Comparison of ENCODE assay signal across 20 mouse cellular contexts in the genomic region with DNA sequence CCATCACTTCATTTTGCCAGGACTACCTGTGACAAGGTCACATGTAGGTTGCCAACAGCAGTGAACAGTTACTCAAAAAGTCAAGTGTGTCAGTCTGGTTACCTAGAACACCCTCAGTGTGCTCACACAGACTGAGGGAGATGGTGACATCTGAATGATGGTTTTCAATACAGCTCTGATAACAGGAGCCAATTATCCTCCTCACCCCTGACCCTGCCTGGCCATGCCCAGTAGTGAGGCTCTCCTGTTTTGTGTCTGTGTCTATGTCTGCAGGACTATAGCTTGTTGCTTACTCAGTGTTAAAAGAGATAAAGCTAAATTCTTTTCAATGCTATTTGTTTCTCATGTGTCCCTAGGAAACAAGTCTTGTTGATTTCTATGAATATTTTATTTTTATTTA.
"Had no signal": no experiment of that assay in that cellular context is flagged by ENCODE, and none has a peak within 500 bp of the region (broad histone marks: within the 10 kb centered on the region; RNA-seq: fewer than 3 reads in every experiment).

No protein-coding gene starts in this region.

- H3K27me3 ChIP-seq: limb, embryonic 12.5 days; limb, embryonic 15.5 days; neural tube, embryonic 13.5 days; stomach, embryonic 15.5 days had no signal

- H3K27ac ChIP-seq: limb, embryonic 12.5 days; limb, embryonic 15.5 days; liver, embryonic 14.5 days; macrophage; neural tube, embryonic 13.5 days; stomach, embryonic 15.5 days had no signal

- H3K9ac ChIP-seq: limb, embryonic 12.5 days; limb, embryonic 15.5 days; liver, embryonic 14.5 days; liver, postnatal 0 days; lung, embryonic 14.5 days; neural tube, embryonic 13.5 days; stomach, embryonic 15.5 days had no signal

- H3K4me2 ChIP-seq: limb, embryonic 12.5 days; limb, embryonic 15.5 days; liver, embryonic 11.5 days; lung, embryonic 14.5 days; neural tube, embryonic 13.5 days; stomach, embryonic 15.5 days had no signal

- H3K36me3 ChIP-seq: limb, embryonic 12.5 days; limb, embryonic 15.5 days; neural tube, embryonic 13.5 days; stomach, embryonic 15.5 days had no signal

- DNase-seq: kidney, adult 18-20 months; kidney, adult 9 months; kidney, postnatal 14 days; kidney, postnatal 4 days; left cerebral cortex, postnatal 4 days; liver, postnatal 0 days; lung, embryonic 14.5 days; retina, postnatal 1 day; right cerebral cortex, postnatal 25 days; spleen, adult 18-20 months; thymus, postnatal 25 days had no signal

- H3K9me3 ChIP-seq: limb, embryonic 12.5 days; limb, embryonic 15.5 days; neural tube, embryonic 13.5 days; stomach, embryonic 15.5 days had no signal

- H3K4me3 ChIP-seq: limb, embryonic 12.5 days; limb, embryonic 15.5 days; myocyte; neural tube, embryonic 13.5 days; stomach, embryonic 15.5 days had no signal

- H3K4me1 ChIP-seq: limb, embryonic 12.5 days; limb, embryonic 15.5 days; stomach, embryonic 15.5 days had no signal

- ATAC-seq: liver, postnatal 0 days; lung, postnatal 0 days had no signal
